Mouse (Mus musculus) bone marrow, adult 2 months (tissue): ENCODE measurements around the gene Rprml.

Experiments
- CTCF ChIP-seq: fragments of 200-500 bp; IDR thresholded peaks from 2 replicates; pipeline ENCODE4 v1.5.1; 2011; ENCODE audit warnings: low read length, control low read depth; ENCODE audit not compliant: control insufficient read depth, insufficient read depth
- POLR2A ChIP-seq: fragments of 200-500 bp; IDR thresholded peaks from 2 replicates; pipeline ENCODE4 v1.6.1; 2011; ENCODE audit warnings: low read depth, mild to moderate bottlenecking, control low read depth, low read length, borderline replicate concordance; ENCODE audit not compliant: control insufficient read depth

DNA sequence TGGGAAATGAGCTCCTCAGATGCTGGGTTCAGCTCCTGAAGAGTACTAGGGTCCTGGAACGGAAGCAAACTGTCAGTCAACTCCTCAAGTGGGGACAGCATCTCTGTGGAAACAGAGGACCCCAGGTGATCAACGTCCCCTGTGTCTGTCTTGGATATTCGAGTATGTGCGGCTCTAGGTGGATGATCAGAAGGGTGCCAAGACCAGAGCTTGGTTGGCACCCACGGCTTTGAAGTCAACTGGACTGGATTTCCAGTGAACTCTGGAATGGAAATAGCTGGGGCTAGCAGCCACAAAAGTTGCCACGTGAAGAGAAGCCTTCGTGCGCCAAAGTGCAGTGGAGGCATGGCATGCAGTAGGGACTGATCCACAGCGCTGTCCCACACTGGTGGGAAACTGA is 28.3 kb upstream of the Rprml start, which contains the start of gene Gm884:
- TF ChIP-seq CTCF (no peak), POLR2A (no peak)
